Mouse (Mus musculus): ENCODE measurements around the gene Dmrta2.

Gene Dmrta2

GRCm38 (mm10) chr4:109977148-109978067 is at the start of gene Dmrta2:
Dmrta2 (plus strand) TSS chr4:109978053.
- no peak for DNase-seq (ENCODE audit: low read depth)

- no peak for DNase-seq (ENCODE audit: low read depth)
Measured at GRCm38 (mm10) chr4:109929058-109929457, 48.8 kb upstream of the Dmrta2 start.

- DNase-seq (ENCODE audit: low read depth) = peak; percentile 30
Measured at GRCm38 (mm10) chr4:109930445-109930844, 47.4 kb upstream of the Dmrta2 start.

- no peak for DNase-seq (ENCODE audit: low read depth)
Measured at GRCm38 (mm10) chr4:109930935-109931334, 46.9 kb upstream of the Dmrta2 start.

- no peak for DNase-seq (ENCODE audit: low read depth)
Measured at GRCm38 (mm10) chr4:109936557-109936956, 41.3 kb upstream of the Dmrta2 start.

GRCm38 (mm10) chr4:109939291-109939690 is 38.6 kb upstream of the Dmrta2 start:
- no peak for DNase-seq (ENCODE audit: low read depth)

- no peak for DNase-seq (ENCODE audit: low read depth)
Measured at GRCm38 (mm10) chr4:109945554-109945953, 32.3 kb upstream of the Dmrta2 start.

GRCm38 (mm10) chr4:109949307-109949706 is 28.5 kb upstream of the Dmrta2 start:
- peak; percentile 19 for DNase-seq (ENCODE audit: low read depth)

GRCm38 (mm10) chr4:109953509-109953908 is 24.3 kb upstream of the Dmrta2 start:
- no peak for DNase-seq (ENCODE audit: low read depth)

GRCm38 (mm10) chr4:109960201-109960935 is 17.5 kb upstream of the Dmrta2 start:
- no peak for DNase-seq (ENCODE audit: low read depth)

- DNase-seq (ENCODE audit: low read depth) = no peak
Measured at GRCm38 (mm10) chr4:109963570-109964279, 14.1 kb upstream of the Dmrta2 start.

GRCm38 (mm10) chr4:109969561-109969960 is 8.3 kb upstream of the Dmrta2 start:
- no peak for DNase-seq (ENCODE audit: low read depth)

- DNase-seq (ENCODE audit: low read depth) = no peak
Measured at GRCm38 (mm10) chr4:109973991-109974654, 3.7 kb upstream of the Dmrta2 start.

GRCm38 (mm10) chr4:109974655-109975380 is 3.0 kb upstream of the Dmrta2 start:
- DNase-seq (ENCODE audit: low read depth) = no peak

GRCm38 (mm10) chr4:109975381-109976240 is 2.2 kb upstream of the Dmrta2 start:
- DNase-seq (ENCODE audit: low read depth) = no peak

GRCm38 (mm10) chr4:109976273-109977147 is 1.3 kb upstream of the Dmrta2 start:
- DNase-seq (ENCODE audit: low read depth) = no peak

GRCm38 (mm10) chr4:109978068-109978857 is 410 bp downstream of the Dmrta2 start:
- no peak for DNase-seq (ENCODE audit: low read depth)

GRCm38 (mm10) chr4:109978858-109979340 is 1.0 kb downstream of the Dmrta2 start:
- no peak for DNase-seq (ENCODE audit: low read depth)

Data from c-Kit-positive CD71-positive TER-119-negative erythroid progenitor cells, embryonic 14.5 days (primary cell).